Mouse (Mus musculus) olfactory bulb, adult 2 months (tissue): ENCODE results near the gene Stard3. TPM values are rescaled to one million over a fixed set of nuclear protein-coding genes. Genes with fewer than 3 reads are reported as not detected.

Source experiments
- H3K27ac ChIP-seq: fragments of 200-500 bp; 2 replicates; pipeline ENCODE4 v1.5.1; 2012; ENCODE audit warnings: low read depth, low read length; ENCODE audit not compliant: insufficient read depth
- H3K4me1 ChIP-seq: fragments of 200-500 bp; 2 replicates; pipeline ENCODE4 v1.6.1; 2012; ENCODE audit warnings: low read length; ENCODE audit not compliant: control insufficient read depth, insufficient read depth
- H3K4me3 ChIP-seq: fragments of 200-500 bp; 2 replicates; pipeline ENCODE4 v1.5.1; 2012; ENCODE audit warnings: mild to moderate bottlenecking, low read depth, low read length, moderate library complexity; ENCODE audit not compliant: insufficient read depth
- CTCF ChIP-seq: fragments of 200-500 bp; IDR thresholded peaks from 2 replicates; pipeline ENCODE4 v1.5.1; 2012; ENCODE audit warnings: low read depth, mild to moderate bottlenecking, low read length, moderate library complexity; ENCODE audit not compliant: insufficient read depth
- POLR2A ChIP-seq: fragments of 200-500 bp; IDR thresholded peaks from 2 replicates; pipeline ENCODE4 v1.6.1; 2012; ENCODE audit warnings: mild to moderate bottlenecking, low read depth, low read length, moderate library complexity; ENCODE audit not compliant: insufficient read depth
- WGBS: fragments of 180-500 bp; shearing (Covaris S2); methylation state at CpG from one replicate; pipeline ENCODE4 v1.1.7; 2018; 5-methylcytosine and 5-hydroxymethylcytosine counted together
- polyA plus RNA-seq: library from polyadenylated mRNA; stranded (reverse); fragments of >200 nt; gene quantifications from 2 replicates; pipeline ENCODE4 v1.2.4, GENCODE M21; 2012; ENCODE audit warnings: low replicate concordance; ENCODE audit not compliant: missing spikeins, insufficient read depth, insufficient read length

The Stard3 gene
- polyA plus RNA-seq, 1 experiment: not detected

DNA sequence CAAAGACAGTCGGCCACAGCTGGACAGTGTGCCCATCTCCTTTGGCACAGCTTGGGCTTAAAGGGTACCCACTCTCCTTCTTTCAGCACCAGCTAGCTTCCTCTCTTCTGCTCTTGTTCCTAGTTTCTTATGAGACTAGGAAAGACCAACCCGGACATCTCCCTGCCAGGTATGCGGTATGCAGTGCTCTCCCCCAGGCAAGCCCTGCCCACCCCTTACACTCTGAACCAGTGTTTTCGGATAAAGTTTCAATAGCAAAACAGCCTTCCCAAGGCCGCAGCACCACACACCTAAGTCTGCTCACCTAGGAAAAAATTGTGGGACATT lies 36.5 kb upstream of the Stard3 start:
- no peaks in the 10 kb centered on the region for H3K4me1 ChIP-seq
- no peak overlapping the region for H3K27ac ChIP-seq
- 19% methylated on average over 5 of the region's 5 CpGs for WGBS

DNA sequence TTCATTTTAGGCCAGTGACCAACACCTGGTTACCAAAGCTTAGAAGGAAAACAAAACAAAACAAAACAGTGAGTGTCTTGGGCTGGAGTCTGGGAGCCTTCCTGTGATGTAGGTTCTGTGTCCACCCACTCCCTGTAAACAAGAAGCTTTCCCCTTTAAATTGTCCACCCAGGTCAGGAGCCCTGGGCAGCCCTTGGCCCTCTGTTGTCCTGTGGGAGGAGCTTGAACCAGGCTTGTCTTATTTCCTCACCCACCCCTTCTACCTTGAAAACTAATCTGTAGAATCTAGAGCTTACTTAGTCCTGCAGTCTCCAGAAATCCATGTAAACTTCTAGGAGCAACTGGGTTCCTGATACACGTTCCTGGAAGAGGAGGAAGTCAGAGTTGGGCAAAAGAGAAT lies 36.0 kb upstream of the Stard3 start:
- TF ChIP-seq CTCF: no peak
- no peak for TF ChIP-seq POLR2A
- WGBS: 15% methylated on average over 1 of the region's 1 CpGs
- H3K27ac ChIP-seq: no peak overlapping the region
- H3K4me1 ChIP-seq: peaks cover 3% of the 10 kb centered on the region; the same call in 1 of the 2 replicates
- H3K4me3 ChIP-seq: no peak overlapping the region

More for the DNA sequence above, 36.5 kb upstream of the Stard3 start:
- no peak overlapping the region for H3K4me3 ChIP-seq
- TF ChIP-seq CTCF (no peak), POLR2A (no peak)

DNA sequence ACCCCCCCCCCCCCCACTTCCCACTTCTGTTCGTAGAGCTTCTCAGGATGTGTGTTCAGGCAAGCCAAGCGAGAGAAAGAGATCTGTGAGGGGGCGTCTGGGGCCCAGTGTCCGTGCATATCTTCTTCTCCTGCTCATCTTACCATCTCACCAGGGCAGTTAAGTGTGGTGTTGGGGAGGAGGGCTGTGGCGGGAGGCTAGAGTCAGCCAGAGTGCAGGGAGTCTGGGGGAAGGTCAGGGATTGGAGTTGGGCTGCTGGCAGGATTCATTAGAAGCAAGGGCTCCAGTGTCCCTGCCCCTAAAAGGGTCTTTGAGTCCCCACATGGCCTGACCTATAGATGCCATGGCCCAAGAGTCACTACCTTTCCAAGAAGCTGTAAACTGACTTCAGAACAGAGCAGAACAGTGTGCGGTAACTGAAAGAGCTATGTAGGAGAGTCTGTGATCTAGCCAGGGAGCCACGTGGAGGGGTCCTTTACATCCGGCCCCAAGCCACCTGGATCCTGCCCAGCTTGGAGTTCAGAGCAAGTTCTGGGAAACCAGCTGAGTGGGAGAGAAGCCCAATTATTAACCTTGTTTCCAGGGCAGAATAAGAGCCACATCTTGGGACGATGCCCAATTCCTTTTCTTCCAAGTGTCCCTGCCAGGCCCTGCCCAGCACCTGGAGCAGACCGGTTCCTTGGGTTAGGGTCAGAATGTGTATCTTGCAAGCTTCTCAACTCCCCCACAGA lies 34.9 kb upstream of the Stard3 start:
- 11% methylated on average over 10 of the region's 10 CpGs for WGBS
- no peak overlapping the region for H3K4me3 ChIP-seq
- TF ChIP-seq POLR2A: no peak
- TF ChIP-seq CTCF: no peak
- H3K27ac ChIP-seq: no peak overlapping the region
- peaks cover 12% of the 10 kb centered on the region for H3K4me1 ChIP-seq

DNA sequence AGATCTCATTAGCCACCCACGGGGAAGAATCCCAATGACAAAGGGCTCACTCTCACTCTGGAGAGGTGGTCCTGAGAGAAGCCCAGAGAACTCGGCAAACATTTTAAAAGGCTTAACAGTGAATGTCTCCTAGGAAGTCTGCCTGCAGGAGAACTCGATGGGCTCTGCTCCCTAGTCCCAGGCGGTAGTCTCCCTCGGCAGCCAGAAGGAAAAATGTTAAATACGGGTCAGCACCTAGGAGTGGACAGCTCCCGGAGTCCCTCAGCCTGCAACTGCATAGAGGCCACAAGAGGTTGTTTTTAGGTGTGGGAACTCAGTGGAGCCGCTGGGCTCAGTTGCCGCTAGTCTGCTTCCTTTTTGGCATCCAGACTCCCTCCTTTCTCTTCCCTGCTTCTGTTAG lies 34.2 kb upstream of the Stard3 start:
- Histone ChIP-seq H3K27ac (no peak overlapping the region), H3K4me3 (no peak overlapping the region), H3K4me1 (peaks cover 12% of the 10 kb centered on the region)
- 7% methylated on average over 9 of the region's 9 CpGs for WGBS
- TF ChIP-seq CTCF (no peak), POLR2A (no peak)

DNA sequence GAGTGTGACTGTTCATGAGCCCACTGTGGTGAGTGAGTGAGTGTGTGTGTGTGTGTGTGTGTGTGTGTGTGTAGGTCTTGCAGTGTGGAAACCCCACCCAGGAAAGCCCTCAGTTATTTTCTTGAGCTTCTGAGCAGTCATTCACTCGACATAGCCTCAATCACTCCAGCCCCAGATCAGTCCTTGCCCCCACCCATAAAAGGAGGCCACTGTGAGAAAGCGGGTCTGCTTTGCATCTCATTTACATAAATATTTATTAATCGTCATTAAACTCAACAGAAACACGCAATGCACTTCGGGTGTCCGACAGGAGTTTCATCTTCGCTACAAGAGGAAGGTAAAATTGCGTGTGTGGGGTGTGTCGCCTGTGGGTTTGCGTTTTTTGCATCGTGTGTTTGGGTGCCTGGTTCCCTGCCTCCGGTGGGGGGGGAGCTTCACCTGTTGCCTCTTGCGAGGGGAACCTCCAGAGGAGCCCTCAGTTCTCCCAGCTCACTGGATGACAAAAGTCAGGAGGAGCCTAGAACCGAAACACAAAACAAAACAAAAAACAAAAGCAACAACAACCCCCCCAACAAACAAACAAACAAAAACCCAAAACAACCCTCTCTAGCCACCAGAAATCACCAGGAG lies 32.9 kb upstream of the Stard3 start:
- H3K27ac ChIP-seq: no peak overlapping the region
- WGBS: 6% methylated on average over 14 of the region's 14 CpGs
- no peak for TF ChIP-seq POLR2A
- no peak overlapping the region for H3K4me3 ChIP-seq
- peaks cover 12% of the 10 kb centered on the region for H3K4me1 ChIP-seq

DNA sequence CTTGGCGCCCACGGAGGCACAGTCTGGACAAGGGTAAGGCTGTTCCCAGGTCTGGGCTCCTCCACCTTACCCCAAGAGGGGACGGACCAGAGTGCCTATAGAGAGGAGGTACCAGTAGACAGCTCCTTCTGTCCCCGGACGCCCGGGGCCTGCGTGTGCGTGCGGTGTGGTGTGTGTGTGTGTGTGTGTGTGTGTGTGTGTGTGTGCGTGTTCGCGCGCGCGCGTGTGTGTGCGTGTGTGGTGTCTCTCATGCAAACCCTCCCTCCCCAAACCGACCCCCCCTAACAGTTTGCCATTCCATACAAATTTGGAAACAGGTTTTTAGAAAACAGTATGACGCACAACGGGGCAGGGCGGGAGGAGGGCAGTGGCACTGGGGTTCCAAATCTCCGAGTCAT lies 32.3 kb upstream of the Stard3 start:
- 3% methylated on average over 22 of the region's 22 CpGs for WGBS
- no peak overlapping the region for H3K27ac ChIP-seq
- no peak overlapping the region for H3K4me3 ChIP-seq
- peaks cover 12% of the 10 kb centered on the region for H3K4me1 ChIP-seq
- TF ChIP-seq POLR2A: no peak
- TF ChIP-seq CTCF: no peak

DNA sequence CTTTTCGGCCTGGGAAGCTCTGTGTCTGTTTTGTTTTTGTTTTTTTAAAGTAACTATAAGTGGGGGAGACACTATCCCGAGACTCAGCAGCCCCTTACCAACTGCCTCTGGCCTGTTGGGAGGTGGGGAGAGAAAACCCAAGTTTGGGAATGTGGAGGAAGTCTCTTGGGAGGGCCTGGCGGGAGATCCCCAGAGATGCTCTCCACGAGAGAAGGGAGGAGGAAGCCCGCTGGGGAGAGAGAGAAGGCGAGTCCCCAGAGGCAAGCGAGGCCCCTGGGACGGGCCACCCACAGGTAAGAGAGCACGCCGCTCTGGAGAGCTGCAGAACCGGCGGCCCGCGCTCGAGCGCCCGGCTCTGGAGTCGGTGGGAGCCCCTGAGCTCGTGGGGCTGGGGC lies 31.4 kb upstream of the Stard3 start:
- TF ChIP-seq POLR2A (no peak), CTCF (no peak)
- WGBS: 2% methylated on average over 19 of the region's 19 CpGs
- H3K4me3 ChIP-seq: no peak overlapping the region
- H3K4me1 ChIP-seq: peaks cover 12% of the 10 kb centered on the region
- no peak overlapping the region for H3K27ac ChIP-seq

DNA sequence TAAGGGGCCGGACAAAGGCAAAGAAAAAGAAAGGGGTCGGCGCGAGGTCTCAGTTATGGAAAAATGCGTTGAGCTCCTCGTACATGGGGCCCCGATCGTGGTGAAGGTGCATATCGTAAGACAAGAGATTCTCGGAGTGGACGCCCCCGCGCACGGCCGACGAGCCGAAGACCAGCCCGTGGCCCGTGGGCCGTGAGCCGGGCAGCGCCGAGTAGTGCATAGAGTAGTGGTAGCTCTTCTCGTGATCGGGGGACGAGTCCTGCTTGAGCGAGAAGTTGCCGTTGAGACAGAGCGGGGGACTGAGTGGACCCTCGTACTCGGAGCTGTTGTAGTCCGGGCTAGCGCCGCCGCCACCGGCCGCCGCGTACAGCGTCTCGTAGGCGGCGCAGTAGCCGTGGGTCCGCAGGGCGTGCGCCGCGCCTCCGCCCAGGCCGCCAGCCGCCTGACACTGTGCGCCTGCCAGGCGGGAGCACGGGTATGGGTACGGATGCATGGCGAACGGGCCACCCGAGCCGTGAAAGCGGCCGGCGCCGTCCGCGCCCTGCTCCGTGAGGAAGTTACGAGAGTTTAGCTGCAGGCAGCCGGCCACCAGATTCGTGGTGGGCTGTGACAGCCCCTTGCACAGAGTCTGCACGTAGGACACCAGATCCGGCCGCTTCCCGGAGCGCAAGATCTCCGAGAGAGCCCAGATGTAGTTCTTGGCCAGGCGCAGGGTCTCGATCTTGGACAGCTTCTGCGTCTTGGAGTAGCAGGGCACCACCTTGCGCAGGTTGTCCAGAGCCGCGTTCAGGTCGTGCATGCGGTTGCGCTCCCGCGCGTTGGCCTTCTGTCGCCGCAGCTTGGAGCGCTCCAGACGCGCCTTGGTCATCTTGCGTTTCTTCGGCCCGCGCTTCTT lies 30.8 kb upstream of the Stard3 start:
- Histone ChIP-seq H3K27ac (no peak overlapping the region), H3K4me3 (no peak overlapping the region; the same call in 1 of the 2 replicates), H3K4me1 (peaks cover 12% of the 10 kb centered on the region)
- no peak for TF ChIP-seq CTCF
- no peak for TF ChIP-seq POLR2A
- WGBS: 1% methylated on average over 97 of the region's 97 CpGs

DNA sequence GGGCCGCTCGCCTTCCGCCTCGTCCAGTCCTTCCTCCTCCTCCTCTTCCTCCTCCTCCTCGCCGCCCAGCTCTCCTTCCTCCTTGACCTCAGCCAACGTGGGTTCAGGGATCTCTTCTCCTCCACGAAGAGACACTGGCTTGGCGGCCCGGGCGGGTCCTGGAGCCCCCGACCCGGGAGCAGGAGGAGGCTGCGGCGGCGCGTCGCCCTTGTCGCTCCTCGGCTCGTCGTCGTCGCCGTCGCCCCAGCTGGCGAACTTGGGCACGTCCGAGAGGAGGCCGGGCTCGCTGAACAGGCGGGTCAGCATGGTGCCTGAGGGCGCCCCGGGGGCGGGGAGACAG lies 30.2 kb upstream of the Stard3 start:
- no peak for TF ChIP-seq POLR2A
- TF ChIP-seq CTCF: no peak
- Histone ChIP-seq H3K4me3 (peak overlapping the region; percentile 6; the same call in 1 of the 2 replicates), H3K27ac (no peak overlapping the region), H3K4me1 (peaks cover 12% of the 10 kb centered on the region)
- WGBS: under 1% methylated on average over 35 of the region's 35 CpGs
